Mouse (Mus musculus): Measurements from ENCODE around the gene Hoxb5. TPM values are rescaled to one million over a fixed set of nuclear protein-coding genes. Genes with fewer than 3 reads are reported as not detected.

Gene Hoxb5
- polyA plus RNA-seq, 1 experiment: not detected

- peaks cover 96% of the 10 kb centered on the region for H3K27me3 ChIP-seq (ENCODE audit: control insufficient read depth)
- peak overlapping the region; percentile 16 for H3K4me3 ChIP-seq (replicated peaks)
Observed at GRCm38 (mm10) chr11:96319071-96319902, 16.2 kb downstream of the Hoxb5 start.

GRCm38 (mm10) chr11:96319910-96320309 is 16.8 kb downstream of the Hoxb5 start:
- Histone ChIP-seq H3K36me3 (ENCODE audit: control insufficient read depth) (no peaks in the 10 kb centered on the region), H3K4me3 (replicated peaks) (no peak overlapping the region), H3K4me1 (ENCODE audit: control insufficient read depth) (no peaks in the 10 kb centered on the region), H3K9me3 (ENCODE audit: control insufficient read depth, low read length) (no peaks in the 10 kb centered on the region), H3K27me3 (ENCODE audit: control insufficient read depth) (peaks cover 96% of the 10 kb centered on the region)
- TF ChIP-seq TAL1 (IDR thresholded peaks at IDR 0.05; ENCODE audit: low read length) (no peak), GATA1 (IDR thresholded peaks at IDR 0.05; ENCODE audit: low read length) (no peak)

More at GRCm38 (mm10) chr11:96319071-96319902, 16.2 kb downstream of the Hoxb5 start:
- Histone ChIP-seq H3K4me1 (ENCODE audit: control insufficient read depth) (no peaks in the 10 kb centered on the region), H3K9me3 (ENCODE audit: control insufficient read depth, low read length) (no peaks in the 10 kb centered on the region), H3K36me3 (ENCODE audit: control insufficient read depth) (no peaks in the 10 kb centered on the region)
- no peak for TF ChIP-seq GATA1 (IDR thresholded peaks at IDR 0.05; ENCODE audit: low read length)
- TF ChIP-seq TAL1 (IDR thresholded peaks at IDR 0.05; ENCODE audit: low read length): no peak

- H3K4me3 ChIP-seq (replicated peaks): no peak overlapping the region
Observed at GRCm38 (mm10) chr11:96320688-96321087, 17.6 kb downstream of the Hoxb5 start.

GRCm38 (mm10) chr11:96321846-96322245 is 18.7 kb downstream of the Hoxb5 start:
- H3K27me3 ChIP-seq (ENCODE audit: control insufficient read depth): peaks cover 96% of the 10 kb centered on the region
- TF ChIP-seq GATA1 (IDR thresholded peaks at IDR 0.05; ENCODE audit: low read length) (no peak), TAL1 (IDR thresholded peaks at IDR 0.05; ENCODE audit: low read length) (no peak)
- H3K9me3 ChIP-seq (ENCODE audit: control insufficient read depth, low read length): no peaks in the 10 kb centered on the region
- H3K4me3 ChIP-seq (replicated peaks): no peak overlapping the region
- H3K36me3 ChIP-seq (ENCODE audit: control insufficient read depth): no peaks in the 10 kb centered on the region
- no peaks in the 10 kb centered on the region for H3K4me1 ChIP-seq (ENCODE audit: control insufficient read depth)

More at GRCm38 (mm10) chr11:96320688-96321087, 17.6 kb downstream of the Hoxb5 start:
- H3K9me3 ChIP-seq (ENCODE audit: control insufficient read depth, low read length): no peaks in the 10 kb centered on the region
- peaks cover 96% of the 10 kb centered on the region for H3K27me3 ChIP-seq (ENCODE audit: control insufficient read depth)
- no peaks in the 10 kb centered on the region for H3K4me1 ChIP-seq (ENCODE audit: control insufficient read depth)
- no peaks in the 10 kb centered on the region for H3K36me3 ChIP-seq (ENCODE audit: control insufficient read depth)
- no peak for TF ChIP-seq GATA1 (IDR thresholded peaks at IDR 0.05; ENCODE audit: low read length)
- TF ChIP-seq TAL1 (IDR thresholded peaks at IDR 0.05; ENCODE audit: low read length): no peak

GRCm38 (mm10) chr11:96322738-96323137 is 19.6 kb downstream of the Hoxb5 start:
- Histone ChIP-seq H3K9me3 (ENCODE audit: control insufficient read depth, low read length) (no peaks in the 10 kb centered on the region), H3K4me3 (replicated peaks) (no peak overlapping the region), H3K27me3 (ENCODE audit: control insufficient read depth) (peaks cover 96% of the 10 kb centered on the region), H3K4me1 (ENCODE audit: control insufficient read depth) (no peaks in the 10 kb centered on the region), H3K36me3 (ENCODE audit: control insufficient read depth) (no peaks in the 10 kb centered on the region)
- TF ChIP-seq TAL1 (IDR thresholded peaks at IDR 0.05; ENCODE audit: low read length): no peak
- TF ChIP-seq GATA1 (IDR thresholded peaks at IDR 0.05; ENCODE audit: low read length): no peak

GRCm38 (mm10) chr11:96323154-96323553 is 20.0 kb downstream of the Hoxb5 start, which contains the start of gene Hoxb3:
Gene Hoxb3, plus strand, starts transcription at chr11:96323326.
- Histone ChIP-seq H3K4me3 (replicated peaks) (no peak within 1 kb of the TSS), H3K27me3 (ENCODE audit: control insufficient read depth) (peaks cover 96% of the 10 kb centered on the region), H3K9me3 (ENCODE audit: control insufficient read depth, low read length) (no peaks in the 10 kb centered on the region), H3K4me1 (ENCODE audit: control insufficient read depth) (no peaks in the 10 kb centered on the region), H3K36me3 (ENCODE audit: control insufficient read depth) (no peaks in the 10 kb centered on the region)
- TF ChIP-seq GATA1 (IDR thresholded peaks at IDR 0.05; ENCODE audit: low read length): no peak
- no peak for TF ChIP-seq TAL1 (IDR thresholded peaks at IDR 0.05; ENCODE audit: low read length)

- no peaks in the 10 kb centered on the region for H3K4me1 ChIP-seq (ENCODE audit: control insufficient read depth)
- H3K36me3 ChIP-seq (ENCODE audit: control insufficient read depth): no peaks in the 10 kb centered on the region
- H3K9me3 ChIP-seq (ENCODE audit: control insufficient read depth, low read length): no peaks in the 10 kb centered on the region
- TF ChIP-seq TAL1 (IDR thresholded peaks at IDR 0.05; ENCODE audit: low read length) (no peak), GATA1 (IDR thresholded peaks at IDR 0.05; ENCODE audit: low read length) (no peak)
- no peak overlapping the region for H3K4me3 ChIP-seq (replicated peaks)
- peaks cover 96% of the 10 kb centered on the region for H3K27me3 ChIP-seq (ENCODE audit: control insufficient read depth)
Observed at GRCm38 (mm10) chr11:96324125-96324524, 21.0 kb downstream of the Hoxb5 start.

- no peak for TF ChIP-seq GATA1 (IDR thresholded peaks at IDR 0.05; ENCODE audit: low read length)
- no peak for TF ChIP-seq TAL1 (IDR thresholded peaks at IDR 0.05; ENCODE audit: low read length)
- Histone ChIP-seq H3K4me3 (replicated peaks) (no peak overlapping the region), H3K4me1 (ENCODE audit: control insufficient read depth) (no peaks in the 10 kb centered on the region), H3K9me3 (ENCODE audit: control insufficient read depth, low read length) (no peaks in the 10 kb centered on the region), H3K27me3 (ENCODE audit: control insufficient read depth) (peaks cover 94% of the 10 kb centered on the region), H3K36me3 (ENCODE audit: control insufficient read depth) (no peaks in the 10 kb centered on the region)
Observed at GRCm38 (mm10) chr11:96324965-96325364, 21.8 kb downstream of the Hoxb5 start.

- Histone ChIP-seq H3K36me3 (ENCODE audit: control insufficient read depth) (no peaks in the 10 kb centered on the region), H3K27me3 (ENCODE audit: control insufficient read depth) (peaks cover 94% of the 10 kb centered on the region), H3K9me3 (ENCODE audit: control insufficient read depth, low read length) (no peaks in the 10 kb centered on the region), H3K4me3 (replicated peaks) (no peak overlapping the region), H3K4me1 (ENCODE audit: control insufficient read depth) (no peaks in the 10 kb centered on the region)
- TF ChIP-seq GATA1 (IDR thresholded peaks at IDR 0.05; ENCODE audit: low read length): no peak
- no peak for TF ChIP-seq TAL1 (IDR thresholded peaks at IDR 0.05; ENCODE audit: low read length)
Observed at GRCm38 (mm10) chr11:96325747-96326212, 22.6 kb downstream of the Hoxb5 start.

Data from erythroblast, embryonic 14.5 days (primary cell).